Mouse (Mus musculus) adrenal gland, adult (tissue): ENCODE data around the gene Armh1.

ENCODE experiments used
- DNase-seq, 2 experiments: peaks; one replicate each; pipeline ENCODE4 v3.0.0; 2022 to 2023; ENCODE audit warnings: low spot score in 1 of 2; ENCODE audit not compliant: inconsistent age in 2 of 2

Gene Armh1

GRCm38 (mm10) chr4:117251801-117252316 lies at the start of gene Armh1, which contains the start of gene Tmem53:
Armh1 (minus strand) TSS chr4:117252125.
Tmem53 (plus strand) TSS chr4:117251951.
- DNase-seq: peak; percentile 96 to 98

- no peak for DNase-seq
Observed at GRCm38 (mm10) chr4:117299921-117300320, 48.0 kb upstream of the Armh1 start.

GRCm38 (mm10) chr4:117297819-117298218 lies 45.9 kb upstream of the Armh1 start:
- no peak for DNase-seq

GRCm38 (mm10) chr4:117296849-117297593 lies 45.1 kb upstream of the Armh1 start:
- no peak for DNase-seq

GRCm38 (mm10) chr4:117291696-117292095 lies 39.8 kb upstream of the Armh1 start:
- DNase-seq: peak in 1 of 2 experiments; percentile 81

GRCm38 (mm10) chr4:117288927-117289801 lies 37.2 kb upstream of the Armh1 start:
- DNase-seq: peak; percentile 85 to 95

- no peak for DNase-seq
Observed at GRCm38 (mm10) chr4:117288277-117288926, 36.5 kb upstream of the Armh1 start.

- no peak for DNase-seq
Observed at GRCm38 (mm10) chr4:117284363-117284762, 32.4 kb upstream of the Armh1 start.

- peak; percentile 56 to 82 for DNase-seq
Observed at GRCm38 (mm10) chr4:117283271-117284191, 31.6 kb upstream of the Armh1 start.

- DNase-seq: no peak
Observed at GRCm38 (mm10) chr4:117281090-117281845, 29.3 kb upstream of the Armh1 start.

GRCm38 (mm10) chr4:117280397-117280930 lies 28.5 kb upstream of the Armh1 start:
- no peak for DNase-seq

- DNase-seq: peak in 1 of 2 experiments; percentile 71
Observed at GRCm38 (mm10) chr4:117279253-117279642, 27.3 kb upstream of the Armh1 start.

GRCm38 (mm10) chr4:117278381-117279252 lies 26.7 kb upstream of the Armh1 start:
- peak; percentile 61 to 87 for DNase-seq

GRCm38 (mm10) chr4:117277687-117278086 lies 25.8 kb upstream of the Armh1 start:
- DNase-seq: peak; percentile 87 to 91

GRCm38 (mm10) chr4:117277021-117277420 lies 25.1 kb upstream of the Armh1 start:
- DNase-seq: peak; percentile 84 to 89

GRCm38 (mm10) chr4:117276281-117276711 lies 24.4 kb upstream of the Armh1 start:
- peak; percentile 71 to 79 for DNase-seq

GRCm38 (mm10) chr4:117274720-117275119 lies 22.8 kb upstream of the Armh1 start:
- DNase-seq: no peak

GRCm38 (mm10) chr4:117272459-117272858 lies 20.5 kb upstream of the Armh1 start:
- peak in 1 of 2 experiments; percentile 52 for DNase-seq
